Mouse (Mus musculus) forebrain, embryonic 15.5 days (tissue): ENCODE measurements around the gene Abhd2. TPM values are rescaled to one million over a fixed set of nuclear protein-coding genes. Genes with fewer than 3 reads are reported as not detected.

Experiments used
- ATAC-seq: fragments of 200-750 bp; cut with Nextera tagmentation; replicated peaks from 2 replicates; pipeline ENCODE4 v1.8.0; 2017; ENCODE audit warnings: mild to moderate bottlenecking, moderate TSS enrichment, moderate library complexity
- H3K27ac ChIP-seq: fragments of 300-500 bp; sonication (generic); replicated peaks from 2 replicates; pipeline ENCODE4 v1.5.1; 2015; ENCODE audit warnings: mild to moderate bottlenecking, inconsistent platforms
- H3K27me3 ChIP-seq: fragments of 300-500 bp; sonication (generic); 2 replicates; pipeline ENCODE4 v1.6.1; 2015; ENCODE audit warnings: inconsistent platforms
- H3K36me3 ChIP-seq: fragments of 300-500 bp; sonication (generic); 2 replicates; pipeline ENCODE4 v1.6.1; 2015; ENCODE audit warnings: mild to moderate bottlenecking, inconsistent platforms
- H3K4me1 ChIP-seq: fragments of 300-500 bp; sonication (generic); 2 replicates; pipeline ENCODE4 v1.6.1; 2015; ENCODE audit warnings: inconsistent platforms
- H3K4me2 ChIP-seq: fragments of 300-500 bp; sonication (generic); replicated peaks from 2 replicates; pipeline ENCODE4 v1.6.1; 2015; ENCODE audit warnings: mild to moderate bottlenecking, inconsistent platforms
- H3K4me3 ChIP-seq: fragments of 300-500 bp; sonication (generic); 2 replicates; pipeline ENCODE4 v1.5.1; 2015; ENCODE audit warnings: mild to moderate bottlenecking, inconsistent platforms
- H3K9ac ChIP-seq: fragments of 300-500 bp; sonication (generic); replicated peaks from 2 replicates; pipeline ENCODE4 v1.6.1; 2015; ENCODE audit warnings: mild to moderate bottlenecking, inconsistent platforms
- H3K9me3 ChIP-seq: fragments of 300-500 bp; sonication (generic); 2 replicates; pipeline ENCODE4 v1.6.1; 2016; ENCODE audit warnings: inconsistent platforms
- WGBS: fragments of 180-500 bp; shearing (Covaris S2); methylation state at CpG from one replicate; pipeline ENCODE4 v1.1.7; 2015; ENCODE audit warnings: mixed read lengths; 5-methylcytosine and 5-hydroxymethylcytosine counted together
- polyA plus RNA-seq: library from polyadenylated mRNA; unstranded; fragments of >200 nt; fragmentation: Nextera tagmentation; extraction: Ambion mirVana; gene quantifications from 2 replicates; pipeline ENCODE4 v1.2.1, GENCODE M21; 2015

Abhd2 gene
- polyA plus RNA-seq, 1 experiment from 2014 or later: 24.0 TPM

GRCm38 (mm10) chr7:79375594-79375993 is 102.6 kb downstream of the Abhd2 start:
- no peaks in the 10 kb centered on the region for H3K4me1 ChIP-seq
- no peak for ATAC-seq
- no peak overlapping the region for H3K4me3 ChIP-seq
- no peak overlapping the region for H3K27ac ChIP-seq
- H3K27me3 ChIP-seq: no peaks in the 10 kb centered on the region
- no peak overlapping the region for H3K9ac ChIP-seq
- 75% methylated on average over 5 of the region's 5 CpGs for WGBS
- no peak overlapping the region for H3K4me2 ChIP-seq
- H3K36me3 ChIP-seq: no peaks in the 10 kb centered on the region
- no peaks in the 10 kb centered on the region for H3K9me3 ChIP-seq

GRCm38 (mm10) chr7:79376516-79377275 is 103.7 kb downstream of the Abhd2 start:
- no peaks in the 10 kb centered on the region for H3K4me1 ChIP-seq
- H3K27me3 ChIP-seq: no peaks in the 10 kb centered on the region
- no peak overlapping the region for H3K4me3 ChIP-seq
- H3K9ac ChIP-seq: no peak overlapping the region
- H3K9me3 ChIP-seq: no peaks in the 10 kb centered on the region
- WGBS: 90% methylated on average over 10 of the region's 10 CpGs
- H3K4me2 ChIP-seq: no peak overlapping the region
- no peak overlapping the region for H3K27ac ChIP-seq
- H3K36me3 ChIP-seq: no peaks in the 10 kb centered on the region
- ATAC-seq: no peak

GRCm38 (mm10) chr7:79386422-79387133 is 113.6 kb downstream of the Abhd2 start, which contains the start of gene Rlbp1:
Gene Rlbp1 (minus strand): TSS chr7:79387048.
- no peaks in the 10 kb centered on the region for H3K9me3 ChIP-seq
- peak within 1 kb of the TSS; percentile 22 for H3K4me3 ChIP-seq
- peak within 1 kb of the TSS; percentile 33 for H3K9ac ChIP-seq
- 25% methylated on average over 16 of the region's 16 CpGs for WGBS
- H3K36me3 ChIP-seq: no peaks in the 10 kb centered on the region
- H3K27me3 ChIP-seq: no peaks in the 10 kb centered on the region
- H3K27ac ChIP-seq: peak within 1 kb of the TSS; percentile 87
- peak; percentile 91 for ATAC-seq
- H3K4me1 ChIP-seq: peaks cover 14% of the 10 kb centered on the region
- H3K4me2 ChIP-seq: peak within 1 kb of the TSS; percentile 35

- Histone ChIP-seq H3K36me3 (no peaks in the 10 kb centered on the region), H3K4me2 (peak overlapping the region; percentile 35), H3K9me3 (no peaks in the 10 kb centered on the region), H3K27me3 (no peaks in the 10 kb centered on the region), H3K9ac (peak overlapping the region; percentile 33), H3K27ac (peak overlapping the region; percentile 87), H3K4me3 (no peak overlapping the region), H3K4me1 (peaks cover 15% of the 10 kb centered on the region)
- ATAC-seq: no peak; the same call in 1 of the 2 replicates
- WGBS: 45% methylated on average over 8 of the region's 8 CpGs
Observed at GRCm38 (mm10) chr7:79387140-79387539, 114.1 kb downstream of the Abhd2 start.

GRCm38 (mm10) chr7:79387991-79388390 is 115.0 kb downstream of the Abhd2 start:
- Histone ChIP-seq H3K27me3 (no peaks in the 10 kb centered on the region), H3K9me3 (no peaks in the 10 kb centered on the region), H3K27ac (no peak overlapping the region), H3K9ac (no peak overlapping the region), H3K4me3 (no peak overlapping the region), H3K4me2 (no peak overlapping the region), H3K4me1 (peaks cover 22% of the 10 kb centered on the region), H3K36me3 (no peaks in the 10 kb centered on the region)
- ATAC-seq: no peak
- 53% methylated on average over 7 of the region's 7 CpGs for WGBS

GRCm38 (mm10) chr7:79388671-79389206 is 115.7 kb downstream of the Abhd2 start:
- no peak overlapping the region for H3K27ac ChIP-seq
- H3K36me3 ChIP-seq: no peaks in the 10 kb centered on the region
- no peak overlapping the region for H3K9ac ChIP-seq
- no peak overlapping the region for H3K4me3 ChIP-seq
- 45% methylated on average over 7 of the region's 7 CpGs for WGBS
- no peaks in the 10 kb centered on the region for H3K9me3 ChIP-seq
- H3K4me1 ChIP-seq: peaks cover 22% of the 10 kb centered on the region
- no peaks in the 10 kb centered on the region for H3K27me3 ChIP-seq
- no peak overlapping the region for H3K4me2 ChIP-seq
- ATAC-seq: no peak

- Histone ChIP-seq H3K4me3 (no peak overlapping the region), H3K4me1 (peaks cover 22% of the 10 kb centered on the region), H3K9me3 (no peaks in the 10 kb centered on the region), H3K9ac (no peak overlapping the region), H3K36me3 (no peaks in the 10 kb centered on the region), H3K4me2 (no peak overlapping the region), H3K27me3 (no peaks in the 10 kb centered on the region), H3K27ac (no peak overlapping the region)
- ATAC-seq: no peak
- 60% methylated on average over 5 of the region's 5 CpGs for WGBS
Observed at GRCm38 (mm10) chr7:79390141-79390708, 117.2 kb downstream of the Abhd2 start.

- H3K4me1 ChIP-seq: peaks cover 21% of the 10 kb centered on the region
- peak overlapping the region; percentile 62 for H3K4me3 ChIP-seq
- no peaks in the 10 kb centered on the region for H3K27me3 ChIP-seq
- H3K27ac ChIP-seq: peak overlapping the region; percentile 91
- H3K9me3 ChIP-seq: no peaks in the 10 kb centered on the region
- WGBS: 9% methylated on average over 3 of the region's 3 CpGs
- ATAC-seq: no peak
- peak overlapping the region; percentile 74 for H3K9ac ChIP-seq
- H3K4me2 ChIP-seq: peak overlapping the region; percentile 89
- no peaks in the 10 kb centered on the region for H3K36me3 ChIP-seq
Observed at GRCm38 (mm10) chr7:79391471-79391870, 118.5 kb downstream of the Abhd2 start.

GRCm38 (mm10) chr7:79391883-79392649 is 119.1 kb downstream of the Abhd2 start, which contains the start of gene Fanci:
Gene Fanci (plus strand): TSS chr7:79391929.
- Histone ChIP-seq H3K4me3 (peak within 1 kb of the TSS; percentile 62), H3K9me3 (no peaks in the 10 kb centered on the region), H3K27ac (peak within 1 kb of the TSS; percentile 91), H3K4me1 (peaks cover 15% of the 10 kb centered on the region), H3K27me3 (no peaks in the 10 kb centered on the region), H3K4me2 (peak within 1 kb of the TSS; percentile 89), H3K9ac (peak within 1 kb of the TSS; percentile 74), H3K36me3 (no peaks in the 10 kb centered on the region)
- WGBS: under 1% methylated on average over 44 of the region's 44 CpGs
- ATAC-seq: peak; percentile 94

GRCm38 (mm10) chr7:79392860-79393513 is 120.0 kb downstream of the Abhd2 start:
- 61% methylated on average over 9 of the region's 9 CpGs for WGBS
- H3K36me3 ChIP-seq: no peaks in the 10 kb centered on the region
- peak overlapping the region; percentile 89 for H3K4me2 ChIP-seq
- H3K27me3 ChIP-seq: no peaks in the 10 kb centered on the region
- H3K27ac ChIP-seq: no peak overlapping the region
- no peak overlapping the region for H3K9ac ChIP-seq
- peak; percentile 26; the same call in 1 of the 2 replicates for ATAC-seq
- peaks cover 12% of the 10 kb centered on the region for H3K4me1 ChIP-seq
- H3K9me3 ChIP-seq: no peaks in the 10 kb centered on the region
- H3K4me3 ChIP-seq: peak overlapping the region; percentile 62

GRCm38 (mm10) chr7:79393924-79394323 is 120.9 kb downstream of the Abhd2 start:
- H3K9ac ChIP-seq: no peak overlapping the region
- 95% methylated on average over 7 of the region's 7 CpGs for WGBS

More at GRCm38 (mm10) chr7:79393924-79394323, 120.9 kb downstream of the Abhd2 start:
- ATAC-seq: no peak
- Histone ChIP-seq H3K27ac (no peak overlapping the region), H3K4me1 (peaks cover 12% of the 10 kb centered on the region), H3K36me3 (no peaks in the 10 kb centered on the region), H3K4me2 (no peak overlapping the region), H3K4me3 (no peak overlapping the region), H3K9me3 (no peaks in the 10 kb centered on the region), H3K27me3 (no peaks in the 10 kb centered on the region)
